Mouse (Mus musculus) gastrocnemius, adult 2 months (tissue): ENCODE results near the gene Tmem131l. TPM values are rescaled to one million over a fixed set of nuclear protein-coding genes. Genes with fewer than 3 reads are reported as not detected.
A peak's percentile ranks its signal among the peaks of the same experiment; 100 is the strongest.

ENCODE experiments used
- DNase-seq: peaks from one replicate; pipeline ENCODE4 v3.0.0; 2022
- H3K27ac ChIP-seq: fragments of 200-600 bp; 2 replicates; pipeline ENCODE4 v1.8.1; 2022; ENCODE audit warnings: mild to moderate bottlenecking
- H3K4me3 ChIP-seq: fragments of 200-600 bp; 2 replicates; pipeline ENCODE4 v1.8.1; 2022; ENCODE audit warnings: mild to moderate bottlenecking, moderate library complexity
- CTCF ChIP-seq: fragments of 200-600 bp; IDR thresholded peaks from 2 replicates; pipeline ENCODE4 v1.8.1; 2022; ENCODE audit warnings: antibody characterized with exemption, mild to moderate bottlenecking, moderate library complexity
- intact Hi-C: fragments of 180-260 bp; cut with DNase I; formaldehyde crosslinking; loops from one replicate; pipeline ENCODE4 v1.15.1; 2025
- total RNA-seq, 2 experiments: library from RNA; stranded (reverse); gene quantifications; 2 replicates each; pipeline ENCODE4 v1.2.3; 2021

Gene Tmem131l
- total RNA-seq, 2 experiments from 2014 or later: 12.0 to 17.4 TPM

GRCm38 (mm10) chr3:84038981-84039645, 862 bp downstream of the Tmem131l start:
- intact Hi-C loops: loop anchor here (5.0 kb wide), 2 partner anchors 42 to 92 kb away; no protein-coding TSS in a partner anchor
- no peak for TF ChIP-seq CTCF
- Histone ChIP-seq H3K4me3 (peak overlapping the region; percentile 98), H3K27ac (peak overlapping the region; percentile 92)
- peak; percentile 74 for DNase-seq

GRCm38 (mm10) chr3:84038126-84038525, 1.8 kb downstream of the Tmem131l start:
- Histone ChIP-seq H3K4me3 (peak overlapping the region; percentile 98), H3K27ac (no peak overlapping the region)
- intact Hi-C loops: loop anchor here (5.0 kb wide), 2 partner anchors 41 to 91 kb away; no protein-coding TSS in a partner anchor

GRCm38 (mm10) chr3:84037536-84037935, 2.4 kb downstream of the Tmem131l start:
- intact Hi-C loops: loop anchor here (5.0 kb wide), 2 partner anchors 40 to 90 kb away; no protein-coding TSS in a partner anchor
- Histone ChIP-seq H3K4me3 (no peak overlapping the region), H3K27ac (no peak overlapping the region)
- no peak for DNase-seq
- no peak for TF ChIP-seq CTCF

More at GRCm38 (mm10) chr3:84038126-84038525, 1.8 kb downstream of the Tmem131l start:
- DNase-seq: no peak
- no peak for TF ChIP-seq CTCF

- no peak for DNase-seq
- Histone ChIP-seq H3K4me3 (no peak overlapping the region), H3K27ac (no peak overlapping the region)
- intact Hi-C loops: loop anchor here (5.0 kb wide), 2 partner anchors 40 to 90 kb away; no protein-coding TSS in a partner anchor
- TF ChIP-seq CTCF: no peak
These were observed 3.1 kb downstream of the Tmem131l start for GRCm38 (mm10) chr3:84036866-84037265.

GRCm38 (mm10) chr3:84035728-84036364, 4.1 kb downstream of the Tmem131l start:
- no peak for DNase-seq
- intact Hi-C loops: loop anchor here (5.0 kb wide), 2 partner anchors 39 to 89 kb away; no protein-coding TSS in a partner anchor
- TF ChIP-seq CTCF: no peak
- no peak overlapping the region for H3K4me3 ChIP-seq
- H3K27ac ChIP-seq: no peak overlapping the region

GRCm38 (mm10) chr3:84034115-84034780, 5.7 kb downstream of the Tmem131l start:
- DNase-seq: no peak
- Histone ChIP-seq H3K27ac (no peak overlapping the region), H3K4me3 (no peak overlapping the region)
- intact Hi-C loops: no loop called here
- no peak for TF ChIP-seq CTCF

GRCm38 (mm10) chr3:84032933-84033730, 6.8 kb downstream of the Tmem131l start:
- no peak overlapping the region for H3K4me3 ChIP-seq
- no peak for DNase-seq
- intact Hi-C loops: no loop called here
- TF ChIP-seq CTCF: no peak
- H3K27ac ChIP-seq: no peak overlapping the region

GRCm38 (mm10) chr3:84032419-84032818, 7.6 kb downstream of the Tmem131l start:
- H3K4me3 ChIP-seq: no peak overlapping the region
- no peak for TF ChIP-seq CTCF

GRCm38 (mm10) chr3:84031216-84031615, 8.8 kb downstream of the Tmem131l start:
- no peak for TF ChIP-seq CTCF
- Histone ChIP-seq H3K4me3 (no peak overlapping the region), H3K27ac (no peak overlapping the region)
- intact Hi-C loops: no loop called here
- DNase-seq: no peak

More at GRCm38 (mm10) chr3:84032419-84032818, 7.6 kb downstream of the Tmem131l start:
- no peak for DNase-seq
- intact Hi-C loops: no loop called here
- no peak overlapping the region for H3K27ac ChIP-seq

- TF ChIP-seq CTCF: no peak
- intact Hi-C loops: no loop called here
- DNase-seq: no peak
- Histone ChIP-seq H3K27ac (no peak overlapping the region), H3K4me3 (no peak overlapping the region)
These were observed 11.0 kb downstream of the Tmem131l start for GRCm38 (mm10) chr3:84028968-84029367.

- peak; percentile 32 for DNase-seq
- no peak overlapping the region for H3K27ac ChIP-seq
- H3K4me3 ChIP-seq: no peak overlapping the region
- TF ChIP-seq CTCF: no peak
- intact Hi-C loops: no loop called here
These were observed 12.2 kb downstream of the Tmem131l start for GRCm38 (mm10) chr3:84027691-84028159.

- intact Hi-C loops: no loop called here
- no peak for DNase-seq
These were observed 15.4 kb downstream of the Tmem131l start for GRCm38 (mm10) chr3:84024512-84025072.

More at GRCm38 (mm10) chr3:84024512-84025072, 15.4 kb downstream of the Tmem131l start:
- Histone ChIP-seq H3K27ac (no peak overlapping the region), H3K4me3 (no peak overlapping the region)
- TF ChIP-seq CTCF: no peak
